Mouse (Mus musculus) kidney, embryonic 16.5 days (tissue): ENCODE data around the gene Tcp1. TPM values are rescaled to one million over a fixed set of nuclear protein-coding genes. Genes with fewer than 3 reads are reported as not detected.
A peak's percentile ranks its signal among the peaks of the same experiment; 100 is the strongest.
"Not testable (repeated sequence)": the region's sequence is repeated elsewhere in the genome, so short reads cannot be mapped to it uniquely, and the experiment has no call there.

ENCODE experiments used
- ATAC-seq: fragments of 200-750 bp; cut with Nextera tagmentation; 2 replicates; pipeline ENCODE4 v1.8.0; 2017; ENCODE audit warnings: moderate TSS enrichment; ENCODE audit not compliant: low FRiP score, low TSS enrichment
- H3K27ac ChIP-seq: fragments of 300-500 bp; sonication (generic); 2 replicates; pipeline ENCODE4 v1.5.1; 2014; ENCODE audit warnings: low read length
- H3K27me3 ChIP-seq: fragments of 300-500 bp; sonication (generic); 2 replicates; pipeline ENCODE4 v1.6.1; 2014; ENCODE audit warnings: low read length, control low read depth, mixed read lengths; ENCODE audit not compliant: insufficient read depth
- H3K36me3 ChIP-seq: fragments of 300-500 bp; sonication (generic); 2 replicates; pipeline ENCODE4 v1.6.1; 2014; ENCODE audit warnings: low read length, control low read depth, mixed read lengths; ENCODE audit not compliant: insufficient read depth
- H3K4me1 ChIP-seq: fragments of 300-500 bp; sonication (generic); 2 replicates; pipeline ENCODE4 v1.6.1; 2014; ENCODE audit warnings: low read length, control low read depth, mixed read lengths; ENCODE audit not compliant: insufficient read depth
- H3K4me2 ChIP-seq: fragments of 300-500 bp; sonication (generic); replicated peaks from 2 replicates; pipeline ENCODE4 v1.6.1; 2014; ENCODE audit warnings: low read depth, low read length
- H3K4me3 ChIP-seq: fragments of 300-500 bp; sonication (generic); 2 replicates; pipeline ENCODE4 v1.5.1; 2014; ENCODE audit warnings: mild to moderate bottlenecking, low read length
- H3K9ac ChIP-seq: fragments of 300-500 bp; sonication (generic); replicated peaks from 2 replicates; pipeline ENCODE4 v1.6.1; 2014; ENCODE audit warnings: low read length
- H3K9me3 ChIP-seq: fragments of 300-500 bp; sonication (generic); 2 replicates; pipeline ENCODE4 v1.6.1; 2016; ENCODE audit warnings: low read length, control low read depth
- WGBS: fragments of 180-500 bp; shearing (Covaris S2); extraction: QIAGEN DNeasy Blood & Tissue Kit; methylation state at CpG from one replicate; pipeline ENCODE4 v1.1.7; 2014; 5-methylcytosine and 5-hydroxymethylcytosine counted together
- polyA plus RNA-seq: library from polyadenylated mRNA; unstranded; fragments of >200 nt; fragmentation: Nextera tagmentation; extraction: Ambion mirVana; gene quantifications from 2 replicates; pipeline ENCODE4 v1.2.1, GENCODE M21; 2015

Tcp1 gene
- polyA plus RNA-seq, 1 experiment from 2014 or later: 383 TPM

- H3K27ac ChIP-seq, H3K4me3 ChIP-seq, H3K4me1 ChIP-seq, H3K9ac ChIP-seq, H3K9me3 ChIP-seq, H3K27me3 ChIP-seq, ATAC-seq: not testable (repeated sequence)
- WGBS: 20% methylated on average over 1 of the region's 2 CpGs
- H3K36me3 ChIP-seq: peaks cover 11% of the 10 kb centered on the region; the same call in 1 of the 2 replicates
- peak overlapping the region; percentile 33; the same call in 1 of the 2 replicates for H3K4me2 ChIP-seq
Measured at GRCm38 (mm10) chr17:12959377-12959776, 43.9 kb downstream of the Tcp1 start.

- Histone ChIP-seq H3K4me1 (peaks cover 7% of the 10 kb centered on the region), H3K27me3 (no peaks in the 10 kb centered on the region), H3K4me2 (peak within 1 kb of the TSS; percentile 82), H3K27ac (peak within 1 kb of the TSS; percentile 84), H3K9me3 (no peaks in the 10 kb centered on the region), H3K9ac (peak within 1 kb of the TSS; percentile 75), H3K36me3 (peaks cover 11% of the 10 kb centered on the region; the same call in 1 of the 2 replicates), H3K4me3 (peak within 1 kb of the TSS; percentile 77)
- 0% methylated on average over 41 of the region's 42 CpGs for WGBS
- peak; percentile 98 for ATAC-seq
Measured at GRCm38 (mm10) chr17:12960331-12960873, 44.9 kb downstream of the Tcp1 start, which contains the start of gene Acat2. Acat2 (minus strand) TSS chr17:12960747.

GRCm38 (mm10) chr17:12963476-12963875 lies 48.0 kb downstream of the Tcp1 start:
- Histone ChIP-seq H3K4me1 (peaks cover 7% of the 10 kb centered on the region), H3K4me3 (no peak overlapping the region), H3K4me2 (no peak overlapping the region), H3K9me3 (no peaks in the 10 kb centered on the region), H3K9ac (no peak overlapping the region), H3K27me3 (no peaks in the 10 kb centered on the region), H3K36me3 (peaks cover 16% of the 10 kb centered on the region), H3K27ac (no peak overlapping the region)
- 70% methylated on average over 3 of the region's 3 CpGs for WGBS
- ATAC-seq: no peak

GRCm38 (mm10) chr17:12967173-12967572 lies 51.7 kb downstream of the Tcp1 start:
- no peak for ATAC-seq
- WGBS: 92% methylated on average over 2 of the region's 2 CpGs
- Histone ChIP-seq H3K27me3 (no peaks in the 10 kb centered on the region), H3K27ac (no peak overlapping the region), H3K9ac (no peak overlapping the region), H3K9me3 (no peaks in the 10 kb centered on the region), H3K4me2 (no peak overlapping the region), H3K36me3 (peaks cover 22% of the 10 kb centered on the region), H3K4me1 (no peaks in the 10 kb centered on the region), H3K4me3 (no peak overlapping the region)

- no peak for ATAC-seq
- Histone ChIP-seq H3K4me1 (no peaks in the 10 kb centered on the region), H3K27ac (no peak overlapping the region), H3K27me3 (no peaks in the 10 kb centered on the region), H3K4me3 (no peak overlapping the region), H3K4me2 (no peak overlapping the region), H3K9ac (no peak overlapping the region), H3K9me3 (no peaks in the 10 kb centered on the region), H3K36me3 (peaks cover 38% of the 10 kb centered on the region)
- 84% methylated on average over 2 of the region's 2 CpGs for WGBS
Measured at GRCm38 (mm10) chr17:12973851-12974250, 58.4 kb downstream of the Tcp1 start.

Other genes with a start within 250 kb of the Tcp1 start
- 18.2 and 21.0 TPM in 2 replicates for gene Slc22a1, start 239.9 kb upstream of the Tcp1 start, polyA plus RNA-seq
- 32.1 and 33.6 TPM in 2 replicates for gene Igf2r, start 146.0 kb upstream of the Tcp1 start, polyA plus RNA-seq
- 0.61 and 0.89 TPM in 2 replicates for gene Mas1, start 47.6 kb upstream of the Tcp1 start, polyA plus RNA-seq
- not detected in 2 replicates for gene Mrgprh, start 39.7 kb upstream of the Tcp1 start, polyA plus RNA-seq
- gene Pnldc1, start 5.5 kb upstream of the Tcp1 start, polyA plus RNA-seq: 0.64 and 1.3 TPM in 2 replicates
- gene Mrpl18, start 644 bp downstream of the Tcp1 start, polyA plus RNA-seq: 155 and 158 TPM in 2 replicates
- gene Acat3, start 24.9 kb downstream of the Tcp1 start, polyA plus RNA-seq: 4.7 and 5.0 TPM in 2 replicates
- 134 and 136 TPM in 2 replicates for gene Acat2, start 45.0 kb downstream of the Tcp1 start, polyA plus RNA-seq
- 124 and 135 TPM in 2 replicates for gene Wtap, start 78.5 kb downstream of the Tcp1 start, polyA plus RNA-seq
- gene Sod2, start 91.1 kb downstream of the Tcp1 start, polyA plus RNA-seq: 178 and 179 TPM in 2 replicates
- not detected in 2 replicates for gene Gpr31b, start 136.6 kb downstream of the Tcp1 start, polyA plus RNA-seq
- 0.09 TPM in 1 of 2 replicates, not detected in the other for gene Tcp10b, start 145.4 kb downstream of the Tcp1 start, polyA plus RNA-seq
- 0.10 TPM in 1 of 2 replicates, not detected in the other for gene Unc93a, start 216.1 kb downstream of the Tcp1 start, polyA plus RNA-seq